Mouse (Mus musculus): Measurements from ENCODE around the gene Nepn.

GRCm38 (mm10) chr10:52388922-52389430 is at the start of gene Nepn:
- no peak for TF ChIP-seq MAFK (IDR thresholded peaks at IDR 0.05; ENCODE audit: insufficient read depth, low read depth, low read length)
- TF ChIP-seq ZC3H11A (IDR thresholded peaks at IDR 0.05; ENCODE audit: borderline replicate concordance, low read depth, low read length): no peak
